Mouse (Mus musculus): ENCODE measurements around the gene Farp2.
"Not testable (repeated sequence)": the region's sequence is repeated elsewhere in the genome, so short reads cannot be mapped to it uniquely, and the experiment has no call there.

The Farp2 gene

DNA sequence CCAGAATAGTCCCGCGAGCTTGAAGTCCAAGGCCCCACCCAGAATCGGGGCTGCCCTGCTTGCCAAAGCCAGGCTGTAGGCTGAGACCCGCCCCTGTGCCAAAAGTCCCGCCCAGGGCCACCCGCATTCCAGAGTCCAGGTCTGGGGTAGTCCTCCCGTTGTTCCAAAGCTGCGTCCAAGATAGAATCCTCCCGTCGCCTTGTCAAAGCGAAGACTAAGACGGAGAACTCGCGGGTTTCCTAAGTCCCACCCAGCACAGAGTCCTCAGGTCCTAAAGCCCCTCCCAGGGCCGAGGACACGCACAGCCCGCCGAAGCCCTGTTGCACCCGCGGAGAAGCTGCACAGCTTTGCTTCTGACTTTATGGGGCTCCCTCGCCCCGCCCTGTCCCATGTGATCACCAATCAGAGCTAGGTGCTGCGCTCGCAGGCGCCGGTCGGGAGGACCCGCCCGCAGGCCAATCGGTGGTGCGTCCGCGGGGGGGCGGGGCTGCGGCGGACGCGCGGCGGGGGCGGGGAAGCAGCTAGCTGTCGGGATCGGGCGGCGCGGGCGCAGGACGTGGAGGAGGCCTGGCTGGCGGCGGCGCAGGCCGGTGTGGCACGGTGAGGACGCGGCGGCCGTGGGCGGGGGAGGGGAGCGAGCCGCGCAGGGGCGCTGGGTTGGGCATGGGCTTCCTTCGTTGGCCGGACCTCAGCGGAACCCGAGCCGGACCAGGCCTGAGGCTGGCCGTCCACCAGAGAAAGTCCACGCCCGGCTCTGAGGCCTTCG, at the start of gene Farp2:
Gene Farp2, plus strand, starts transcription at position 495 of the 766 bp plus-strand sequence.
- peak; percentile 96 for DNase-seq (ENCODE audit: low read depth, low spot score)

DNA sequence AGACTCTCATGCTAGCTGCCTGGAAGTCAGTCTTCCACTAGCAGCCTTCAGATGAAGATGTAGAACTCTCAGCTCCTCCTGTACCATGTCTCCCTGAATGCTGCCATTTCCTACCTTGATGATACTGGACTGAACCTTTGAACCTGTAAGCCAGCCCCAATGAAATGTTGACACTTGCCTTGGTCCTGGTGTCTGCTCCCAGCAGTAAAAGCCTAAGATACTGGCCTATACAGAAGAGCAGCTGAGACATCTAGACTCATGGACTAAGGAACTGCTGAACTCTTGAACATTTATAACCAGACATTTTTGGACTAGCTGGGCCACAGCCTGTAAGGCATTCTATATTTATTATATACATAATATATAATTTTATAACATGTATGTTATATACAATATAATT, 46.8 kb upstream of the Farp2 start:
- DNase-seq (ENCODE audit: low read depth, low spot score), result no peak

DNA sequence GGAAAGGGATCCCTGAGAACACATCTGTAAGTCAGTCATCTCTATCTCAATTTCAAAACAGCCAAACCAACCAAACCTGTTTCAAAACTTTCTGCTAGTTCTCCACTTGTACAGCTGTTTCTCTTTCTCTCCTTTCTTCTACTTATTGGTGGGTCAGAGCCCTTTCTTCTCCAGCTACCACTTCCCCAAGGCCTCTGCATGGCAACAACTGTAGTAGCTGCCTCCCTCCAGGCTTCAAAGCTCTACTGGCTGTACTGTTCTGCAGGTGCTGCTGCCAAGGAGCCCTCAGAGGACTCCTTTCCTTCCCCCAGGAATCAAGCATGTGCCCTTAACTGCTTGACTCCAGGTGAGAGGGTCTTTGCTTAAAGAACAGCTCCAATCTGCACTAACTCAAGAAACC, 46.1 kb upstream of the Farp2 start:
- no peak for DNase-seq (ENCODE audit: low read depth, low spot score)

GRCm38 (mm10) chr1:93468626-93469025, 43.3 kb upstream of the Farp2 start:
- DNase-seq (ENCODE audit: low read depth, low spot score), result no peak

DNA sequence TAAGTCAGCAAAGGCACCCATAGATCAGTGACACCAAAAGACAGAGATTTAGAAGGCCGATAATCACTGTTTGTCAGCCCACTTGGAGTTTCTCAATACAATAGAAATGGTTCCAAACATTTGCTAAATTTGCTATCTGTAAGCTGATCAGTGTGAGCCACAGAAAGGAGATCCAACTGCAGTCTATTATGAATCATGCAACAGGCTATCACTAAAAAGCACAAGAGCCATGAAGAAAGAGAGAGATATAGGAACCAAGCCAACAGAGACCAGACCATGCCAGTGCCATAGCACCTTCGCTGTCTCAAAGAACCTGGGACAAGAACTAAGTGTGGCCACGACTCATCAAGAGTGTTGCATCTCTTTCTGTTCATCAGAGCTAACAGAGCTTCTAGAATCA, 36.2 kb upstream of the Farp2 start:
- DNase-seq (ENCODE audit: low read depth, low spot score), result no peak

- peak; percentile 98 for DNase-seq (ENCODE audit: low read depth, low spot score)
Observed at GRCm38 (mm10) chr1:93477758-93478585, 33.9 kb upstream of the Farp2 start.

GRCm38 (mm10) chr1:93478586-93479475, 33.0 kb upstream of the Farp2 start, which contains the start of gene Hdlbp:
TSS of gene Hdlbp (minus strand) at chr1:93478815.
- peak; percentile 99 for DNase-seq (ENCODE audit: low read depth, low spot score)

- DNase-seq (ENCODE audit: low read depth, low spot score), result peak; percentile 72
Observed at GRCm38 (mm10) chr1:93479476-93480083, 32.3 kb upstream of the Farp2 start.

GRCm38 (mm10) chr1:93486302-93486701, 25.6 kb upstream of the Farp2 start:
- peak; percentile 26 for DNase-seq (ENCODE audit: low read depth, low spot score)

GRCm38 (mm10) chr1:93495312-93495711, 16.6 kb upstream of the Farp2 start:
- DNase-seq (ENCODE audit: low read depth, low spot score), result no peak

DNA sequence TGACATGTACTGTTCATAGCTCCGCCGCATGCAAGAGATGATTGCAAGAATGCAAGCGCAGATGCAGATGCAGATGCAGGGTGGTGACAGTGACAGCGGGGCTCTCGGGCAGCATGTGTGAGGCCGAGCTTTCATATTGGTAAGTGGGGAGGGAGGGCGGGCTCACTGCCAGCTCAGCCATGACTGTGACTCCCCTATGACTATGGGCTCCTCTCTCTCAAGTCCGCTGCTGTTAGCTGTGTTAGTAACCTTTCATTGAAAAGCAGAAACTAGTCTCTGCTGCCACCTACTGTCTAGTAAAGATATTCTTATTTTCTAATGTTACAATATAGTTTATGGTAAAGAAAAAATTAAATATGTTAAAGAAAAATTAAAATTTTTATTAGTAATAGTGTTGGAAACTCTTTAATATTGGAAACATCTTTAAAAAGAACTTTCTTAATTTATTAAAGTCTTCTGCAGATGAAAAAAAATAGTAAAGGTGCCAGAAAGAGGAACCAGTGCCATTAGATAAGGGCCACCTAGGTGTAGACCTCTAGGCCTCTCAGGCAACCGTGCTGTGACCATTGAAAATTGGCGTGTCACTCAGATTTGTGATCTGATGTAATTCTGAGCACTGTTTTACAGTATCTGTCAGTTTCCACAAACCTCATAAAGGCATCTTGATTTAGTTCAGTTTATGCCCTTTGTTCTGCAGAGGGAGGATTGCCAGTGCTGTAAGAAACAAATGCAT, 4.8 kb upstream of the Farp2 start:
- DNase-seq (ENCODE audit: low read depth, low spot score), result peak; percentile 68

DNA sequence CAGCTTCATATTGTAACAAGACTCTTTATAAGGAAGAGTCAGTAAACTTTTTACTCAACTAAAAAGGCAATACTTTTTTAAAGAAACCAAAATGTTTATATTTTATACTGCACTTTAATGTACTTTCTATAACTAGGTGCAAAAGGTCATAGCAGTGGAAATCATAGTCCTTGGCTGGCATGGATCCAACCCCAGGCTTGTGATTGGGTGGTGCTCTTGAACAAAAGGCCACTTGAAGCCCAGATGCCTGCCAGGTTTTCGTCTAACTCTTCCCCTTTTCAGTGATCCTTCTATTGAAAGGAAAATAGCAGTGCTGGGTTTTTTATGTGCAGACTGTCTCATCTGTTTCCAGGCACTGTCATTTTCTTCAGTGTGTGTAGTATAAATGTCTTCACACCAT, 3.3 kb upstream of the Farp2 start:
- not testable (repeated sequence) for DNase-seq (ENCODE audit: low read depth, low spot score)

DNA sequence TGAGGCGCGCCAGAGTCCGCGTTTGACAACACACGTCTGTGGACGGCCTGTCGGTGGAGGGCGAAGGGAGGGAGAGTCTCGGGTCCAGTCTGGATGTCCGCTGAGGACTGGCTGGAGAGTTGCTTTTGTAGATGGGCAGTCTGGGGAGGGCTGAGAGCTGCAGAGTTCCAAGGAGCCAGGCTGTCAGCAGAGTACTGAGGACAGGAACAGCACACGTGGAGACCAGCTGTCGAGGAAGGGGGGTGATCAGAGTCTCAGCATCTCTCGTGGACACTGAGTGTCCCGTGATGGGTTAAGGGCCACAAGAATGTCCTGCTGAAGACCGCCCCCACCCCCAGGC, 442 bp downstream of the Farp2 start:
- DNase-seq (ENCODE audit: low read depth, low spot score), result no peak

GRCm38 (mm10) chr1:93513221-93513620, 1.3 kb downstream of the Farp2 start:
- DNase-seq (ENCODE audit: low read depth, low spot score), result no peak

GRCm38 (mm10) chr1:93521491-93521890, 9.6 kb downstream of the Farp2 start:
- DNase-seq (ENCODE audit: low read depth, low spot score), result no peak

DNA sequence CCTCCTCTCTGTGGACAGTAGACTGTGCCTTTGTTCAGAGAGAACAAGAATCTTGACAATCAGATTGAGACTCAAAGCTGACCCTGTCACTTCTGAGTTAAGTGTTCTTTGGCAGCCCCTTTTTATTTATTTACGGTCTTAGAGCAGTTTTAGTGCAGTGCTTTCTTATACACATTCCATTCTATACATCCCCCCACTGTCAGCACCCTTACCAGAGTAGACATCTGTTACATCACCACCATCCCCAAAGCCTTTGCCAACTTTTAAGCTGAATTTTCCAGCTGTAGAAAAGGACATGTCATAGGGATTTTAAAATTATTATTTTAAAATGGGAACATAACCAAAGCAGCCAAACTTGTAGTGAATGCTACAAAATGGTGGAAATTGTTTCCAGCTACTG, 10.4 kb downstream of the Farp2 start:
- no peak for DNase-seq (ENCODE audit: low read depth, low spot score)

- DNase-seq (ENCODE audit: low read depth, low spot score), result no peak
Observed at GRCm38 (mm10) chr1:93529801-93530200, 17.9 kb downstream of the Farp2 start.

- no peak for DNase-seq (ENCODE audit: low read depth, low spot score)
Observed at GRCm38 (mm10) chr1:93537227-93537626, 25.3 kb downstream of the Farp2 start.

- DNase-seq (ENCODE audit: low read depth, low spot score), result no peak
Observed at GRCm38 (mm10) chr1:93543196-93543595, 31.3 kb downstream of the Farp2 start.

- no peak for DNase-seq (ENCODE audit: low read depth, low spot score)
Observed at GRCm38 (mm10) chr1:93547286-93547685, 35.4 kb downstream of the Farp2 start.

- DNase-seq (ENCODE audit: low read depth, low spot score), result no peak
Observed at GRCm38 (mm10) chr1:93551427-93551826, 39.5 kb downstream of the Farp2 start.

Data from A20 (cell line).